Mouse (Mus musculus): Measurements from ENCODE around the gene Lig3. TPM values are rescaled to one million over a fixed set of nuclear protein-coding genes. Genes with fewer than 3 reads are reported as not detected.

Lig3 gene
- total RNA-seq (2014; fragmentation: Nextera tagmentation): 41.2 and 42.0 TPM in 2 replicates
- total RNA-seq (2017): 36.5 and 57.2 TPM in 2 replicates

- ATAC-seq (replicated peaks; ENCODE audit: poor library complexity, severe bottlenecking): peak; percentile 84
These were observed at the start of gene Lig3 for GRCm38 (mm10) chr11:82780983-82781903. Gene Lig3 (plus strand): TSS chr11:82781108.

GRCm38 (mm10) chr11:82734227-82734626, 46.7 kb upstream of the Lig3 start:
- ATAC-seq (replicated peaks; ENCODE audit: poor library complexity, severe bottlenecking): no peak

- ATAC-seq (replicated peaks; ENCODE audit: poor library complexity, severe bottlenecking): no peak
These were observed 41.9 kb upstream of the Lig3 start for GRCm38 (mm10) chr11:82739006-82739405.

GRCm38 (mm10) chr11:82746138-82746537, 34.8 kb upstream of the Lig3 start:
- peak; percentile 81 for ATAC-seq (replicated peaks; ENCODE audit: poor library complexity, severe bottlenecking)

GRCm38 (mm10) chr11:82746857-82747366, 34.0 kb upstream of the Lig3 start:
- ATAC-seq (replicated peaks; ENCODE audit: poor library complexity, severe bottlenecking): peak; percentile 98

- ATAC-seq (replicated peaks; ENCODE audit: poor library complexity, severe bottlenecking): peak; percentile 58
These were observed 28.4 kb upstream of the Lig3 start for GRCm38 (mm10) chr11:82752349-82753115.

GRCm38 (mm10) chr11:82755919-82756318, 25.0 kb upstream of the Lig3 start:
- no peak for ATAC-seq (replicated peaks; ENCODE audit: poor library complexity, severe bottlenecking)

GRCm38 (mm10) chr11:82762286-82762829, 18.6 kb upstream of the Lig3 start:
- ATAC-seq (replicated peaks; ENCODE audit: poor library complexity, severe bottlenecking): no peak

- ATAC-seq (replicated peaks; ENCODE audit: poor library complexity, severe bottlenecking): no peak
These were observed 17.6 kb upstream of the Lig3 start for GRCm38 (mm10) chr11:82763261-82763660.

GRCm38 (mm10) chr11:82763742-82764437, 17.0 kb upstream of the Lig3 start, which contains the start of the genes Cct6b and Zfp830:
Gene Cct6b (minus strand): TSS chr11:82764321.
Gene Zfp830 (plus strand): TSS chr11:82764345.
- ATAC-seq (replicated peaks; ENCODE audit: poor library complexity, severe bottlenecking): peak; percentile 96

- peak; percentile 32; the same call in 1 of the 2 replicates for ATAC-seq (replicated peaks; ENCODE audit: poor library complexity, severe bottlenecking)
These were observed 16.4 kb upstream of the Lig3 start for GRCm38 (mm10) chr11:82764438-82764924.

GRCm38 (mm10) chr11:82780134-82780533, 774 bp upstream of the Lig3 start:
- ATAC-seq (replicated peaks; ENCODE audit: poor library complexity, severe bottlenecking): no peak

GRCm38 (mm10) chr11:82782197-82782596, 1.3 kb downstream of the Lig3 start:
- ATAC-seq (replicated peaks; ENCODE audit: poor library complexity, severe bottlenecking): no peak

- no peak for ATAC-seq (replicated peaks; ENCODE audit: poor library complexity, severe bottlenecking)
These were observed 2.5 kb downstream of the Lig3 start for GRCm38 (mm10) chr11:82783453-82783852.

GRCm38 (mm10) chr11:82806656-82807055, 25.7 kb downstream of the Lig3 start:
- no peak for ATAC-seq (replicated peaks; ENCODE audit: poor library complexity, severe bottlenecking)

GRCm38 (mm10) chr11:82807370-82807769, 26.5 kb downstream of the Lig3 start:
- ATAC-seq (replicated peaks; ENCODE audit: poor library complexity, severe bottlenecking): no peak

GRCm38 (mm10) chr11:82808485-82808884, 27.6 kb downstream of the Lig3 start:
- no peak for ATAC-seq (replicated peaks; ENCODE audit: poor library complexity, severe bottlenecking)

- ATAC-seq (replicated peaks; ENCODE audit: poor library complexity, severe bottlenecking): peak; percentile 91
These were observed 38.4 kb downstream of the Lig3 start for GRCm38 (mm10) chr11:82819350-82819749.

- ATAC-seq (replicated peaks; ENCODE audit: poor library complexity, severe bottlenecking): no peak
These were observed 40.0 kb downstream of the Lig3 start for GRCm38 (mm10) chr11:82820788-82821456.

Data from granulocyte monocyte progenitor cell, adult 5-6 weeks (primary cell).